Comparison of ENCODE assay signal across 9 mouse cellular contexts in the genomic region with DNA sequence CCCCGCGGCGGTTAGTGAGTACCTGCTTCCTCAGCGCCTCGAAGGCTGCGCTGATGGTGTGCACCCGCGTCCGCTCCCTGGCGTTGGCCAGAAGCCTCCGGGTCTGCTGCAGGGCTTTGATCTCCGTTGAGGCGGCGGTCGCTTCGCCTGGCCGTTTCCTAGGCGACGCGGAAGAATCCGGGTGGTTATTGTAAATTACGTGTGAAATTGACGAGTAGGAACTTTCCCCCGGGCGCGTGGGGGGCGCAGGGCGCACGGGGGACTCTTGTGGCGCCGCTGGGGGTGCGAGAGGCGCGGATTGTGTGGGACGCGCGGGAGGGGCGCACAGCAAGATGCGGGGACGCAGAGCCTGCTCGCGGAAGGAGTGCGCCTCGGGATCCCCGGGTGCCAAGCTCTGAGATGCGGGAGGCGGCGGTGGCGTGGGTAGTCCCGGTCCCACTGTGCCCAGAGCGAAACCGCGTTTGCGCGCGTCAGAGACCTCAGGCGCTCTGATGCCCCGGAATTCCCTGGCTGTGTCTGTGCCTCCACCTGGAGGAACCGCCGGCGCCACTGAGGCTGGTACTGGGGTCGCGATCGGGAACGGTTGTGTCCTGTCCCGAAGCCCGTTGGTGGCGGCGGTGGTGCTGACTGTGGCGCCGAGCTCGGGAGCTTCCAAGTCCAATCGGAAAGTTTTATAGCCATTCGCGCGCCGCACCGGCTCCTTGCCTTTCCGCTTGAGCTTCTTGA. TPM values are rescaled to one million over a fixed set of nuclear protein-coding genes. Genes with fewer than 3 reads are reported as not detected.
A peak's percentile ranks its signal among the peaks of the same experiment; 100 is the strongest.
DNase-seq lines count a peak whose midpoint lies in the region; ATAC-seq and TF ChIP-seq lines count a peak whose summit lies in the region.
"Had no signal": no experiment of that assay in that cellular context is flagged by ENCODE, and none has a peak within 500 bp of the region (broad histone marks: within the 10 kb centered on the region; RNA-seq: fewer than 3 reads in every experiment).

No protein-coding gene starts in this region.

- no peaks in the 10 kb centered on the region for H3K9me3 ChIP-seq in E14TG2a.4 (ENCODE audit: low read length)
- H3K9me3 ChIP-seq in embryonic facial prominence, embryonic 11.5 days (replicated peaks; ENCODE audit: control insufficient read depth, low read length): no peaks in the 10 kb centered on the region
- no peaks in the 10 kb centered on the region for H3K9me3 ChIP-seq in hindbrain, embryonic 14.5 days (ENCODE audit: control insufficient read depth, low read length)
- no peaks in the 10 kb centered on the region for H3K9me3 ChIP-seq in liver, embryonic 15.5 days (replicated peaks)

- peaks cover 25% of the 10 kb centered on the region for H3K4me1 ChIP-seq in E14TG2a.4 (replicated peaks; ENCODE audit: low read depth, low read length)
- peaks cover 8% of the 10 kb centered on the region; the same call in 1 of the 2 replicates for H3K4me1 ChIP-seq in embryonic facial prominence, embryonic 11.5 days (ENCODE audit: control insufficient read depth, insufficient read depth, low read length)
- peaks cover 10% of the 10 kb centered on the region for H3K4me1 ChIP-seq in hindbrain, embryonic 14.5 days (replicated peaks; ENCODE audit: control insufficient read depth, insufficient read depth, low read length)
- peaks cover 14% of the 10 kb centered on the region for H3K4me1 ChIP-seq in liver, embryonic 15.5 days (replicated peaks)

- peak overlapping the region; percentile 67 for H3K9ac ChIP-seq in embryonic facial prominence, embryonic 11.5 days (replicated peaks; ENCODE audit: low read length)
- H3K9ac ChIP-seq in hindbrain, embryonic 14.5 days: peak overlapping the region; percentile 55
- H3K9ac ChIP-seq in liver, embryonic 15.5 days: no peak overlapping the region

- no peak for DNase-seq in frontal cortex, postnatal 36 days (ENCODE audit: low spot score in 2 of 2)
- peak; percentile 75 for DNase-seq in embryonic facial prominence, embryonic 11.5 days (ENCODE audit: low spot score)
- peak; percentile 67 for DNase-seq in hindbrain, embryonic 14.5 days (ENCODE audit: low spot score)
- peak; percentile 84 for DNase-seq in retina, postnatal 1 day

- peak overlapping the region; percentile 76 for H3K27ac ChIP-seq in embryonic facial prominence, embryonic 11.5 days (replicated peaks; ENCODE audit: low read depth, low read length)
- peak overlapping the region; percentile 47; the same call in 1 of the 2 replicates for H3K27ac ChIP-seq in hindbrain, embryonic 14.5 days
- no peak overlapping the region for H3K27ac ChIP-seq in liver, embryonic 15.5 days (replicated peaks)

- peak overlapping the region; percentile 99 for H3K4me2 ChIP-seq in embryonic facial prominence, embryonic 11.5 days (ENCODE audit: low read depth, low read length)
- peak overlapping the region; percentile 99 for H3K4me2 ChIP-seq in hindbrain, embryonic 14.5 days (replicated peaks)
- H3K4me2 ChIP-seq in liver, embryonic 15.5 days: peak overlapping the region; percentile 71

- no peak for TF ChIP-seq CTCF in E14TG2a.4 (conservative IDR thresholded peaks at IDR 0.05; ENCODE audit: low read length)

- H3K36me3 ChIP-seq in E14TG2a.4 (ENCODE audit: insufficient read depth, low read length): no peaks in the 10 kb centered on the region
- H3K36me3 ChIP-seq in embryonic facial prominence, embryonic 11.5 days (replicated peaks; ENCODE audit: control insufficient read depth, insufficient read depth, low read depth, low read length): no peaks in the 10 kb centered on the region
- no peaks in the 10 kb centered on the region for H3K36me3 ChIP-seq in hindbrain, embryonic 14.5 days (replicated peaks; ENCODE audit: control insufficient read depth, insufficient read depth)
- H3K36me3 ChIP-seq in liver, embryonic 15.5 days (replicated peaks): no peaks in the 10 kb centered on the region

- ATAC-seq in frontal cortex, adult (ENCODE audit: low TSS enrichment): 0 out of 2 replicates have a peak, but pooled peaks have one; percentile 34
- peak; percentile 49; the same call in 1 of the 2 replicates for ATAC-seq in embryonic facial prominence, embryonic 11.5 days (replicated peaks; ENCODE audit: insufficient number of reproducible peaks, low FRiP score, low TSS enrichment, low read depth)
- ATAC-seq in hindbrain, embryonic 14.5 days (ENCODE audit: low FRiP score): peak; percentile 38; the same call in 1 of the 2 replicates
- no peak for ATAC-seq in liver, embryonic 15.5 days (ENCODE audit: insufficient read depth)
- no peak for ATAC-seq in CD4-positive, CD25-positive, alpha-beta regulatory T cell, adult 4 months

- peaks cover 98% of the 10 kb centered on the region for H3K27me3 ChIP-seq in E14TG2a.4 (ENCODE audit: insufficient read depth, low read length)
- 0 out of 2 replicates have a peak, but pooled peaks cover 6% of the 10 kb centered on the region for H3K27me3 ChIP-seq in embryonic facial prominence, embryonic 11.5 days (ENCODE audit: control insufficient read depth, insufficient read depth, low read length)
- peaks cover 61% of the 10 kb centered on the region for H3K27me3 ChIP-seq in hindbrain, embryonic 14.5 days (ENCODE audit: control insufficient read depth, insufficient read depth, low read length)
- peaks cover 100% of the 10 kb centered on the region for H3K27me3 ChIP-seq in liver, embryonic 15.5 days
- H3K27me3 ChIP-seq: Patski had no signal

- peak overlapping the region; percentile 79 for H3K4me3 ChIP-seq in E14TG2a.4 (replicated peaks; ENCODE audit: low read length)
- peak overlapping the region; percentile 69 for H3K4me3 ChIP-seq in embryonic facial prominence, embryonic 11.5 days (ENCODE audit: low read depth, low read length)
- peak overlapping the region; percentile 49 for H3K4me3 ChIP-seq in hindbrain, embryonic 14.5 days (replicated peaks; ENCODE audit: low read length)
- peak overlapping the region; percentile 52 for H3K4me3 ChIP-seq in liver, embryonic 15.5 days (replicated peaks)

- under 1% methylated on average over 74 of the region's 79 CpGs for WGBS in embryonic facial prominence, embryonic 11.5 days
- WGBS in hindbrain, embryonic 14.5 days: under 1% methylated on average over 79 of the region's 79 CpGs
- under 1% methylated on average over 78 of the region's 79 CpGs for WGBS in liver, embryonic 15.5 days (ENCODE audit: insufficient replicate concordance)

RNA-seq across cellular contexts. Expression of a gene that starts 0.8 kb away (rescaled TPM):
- polyA plus RNA-seq in embryonic facial prominence, embryonic 11.5 days (2014; fragmentation: Nextera tagmentation; extraction: Ambion mirVana): 10.2 and 11.3 TPM in 2 replicates
- 3.0 and 3.3 TPM in 2 replicates for polyA plus RNA-seq in hindbrain, embryonic 14.5 days (2014; fragmentation: Nextera tagmentation; extraction: Ambion mirVana)
- polyA plus RNA-seq in liver, embryonic 15.5 days (2015; fragmentation: Nextera tagmentation; extraction: Ambion mirVana): 0.88 and 0.96 TPM in 2 replicates
- polyA plus RNA-seq in CD4-positive, CD25-positive, alpha-beta regulatory T cell, adult 4 months (2017; shearing (Covaris generic)): not detected

Comparison
In these comparisons a context has a peak if more than half of its experiments do, and no peak if none do; other contexts are left out.
1. ATAC-seq: peak in frontal cortex, adult (single experiment), embryonic facial prominence, embryonic 11.5 days (single experiment) and hindbrain, embryonic 14.5 days (single experiment); none in liver, embryonic 15.5 days (single experiment) and CD4-positive, CD25-positive, alpha-beta regulatory T cell, adult 4 months (single experiment).
2. DNase-seq: peak in embryonic facial prominence, embryonic 11.5 days (single experiment), hindbrain, embryonic 14.5 days (single experiment) and retina, postnatal 1 day (single experiment); none in frontal cortex, postnatal 36 days (0 of 2).
3. Peak in every context shown above with its lines, with median percentiles within 50 percentile points of each other: H3K4me3 ChIP-seq and H3K4me2 ChIP-seq.